Mouse (Mus musculus) left cerebral cortex, adult 2 months (tissue): ENCODE results near the gene St6galnac1. TPM values are rescaled to one million over a fixed set of nuclear protein-coding genes. Genes with fewer than 3 reads are reported as not detected.

Source experiments
- DNase-seq, 2 experiments: peaks; one replicate each; pipeline ENCODE4 v3.0.0; 2021 to 2022; ENCODE audit warnings: low spot score in 2 of 2, mixed read lengths in 1 of 2; ENCODE audit errors: extremely low spot score in 1 of 2
- H3K27ac ChIP-seq: fragments of 200-600 bp; 2 replicates; pipeline ENCODE4 v1.8.1; 2022
- H3K4me3 ChIP-seq: fragments of 200-600 bp; 2 replicates; pipeline ENCODE4 v1.8.1; 2022
- CTCF ChIP-seq: fragments of 200-600 bp; IDR thresholded peaks from 2 replicates; pipeline ENCODE4 v1.8.1; 2022; ENCODE audit warnings: antibody characterized with exemption, mild to moderate bottlenecking, moderate library complexity
- intact Hi-C: fragments of 180-260 bp; cut with DNase I; formaldehyde crosslinking; loops from one replicate; pipeline ENCODE4 v1.15.1; 2025
- total RNA-seq, 2 experiments: library from RNA; stranded (reverse); gene quantifications; 2 replicates each; pipeline ENCODE4 v1.2.3; 2021

Gene St6galnac1
- total RNA-seq, 2 experiments from 2014 or later: not detected

- intact Hi-C loops: loop anchor here (5.0 kb wide), 1 partner anchor 227 kb away; the partner anchor contains the start of gene Aanat
Observed at GRCm38 (mm10) chr11:116814076-116814883, 39.0 kb upstream of the St6galnac1 start.

GRCm38 (mm10) chr11:116813610-116814009, 38.3 kb upstream of the St6galnac1 start:
- no peak for DNase-seq
- TF ChIP-seq CTCF: no peak
- H3K27ac ChIP-seq: peak overlapping the region; percentile 64
- intact Hi-C loops: loop anchor here (5.0 kb wide), 1 partner anchor 226 kb away; the partner anchor contains the start of gene Aanat
- no peak overlapping the region for H3K4me3 ChIP-seq

More at GRCm38 (mm10) chr11:116814076-116814883, 39.0 kb upstream of the St6galnac1 start:
- TF ChIP-seq CTCF: no peak
- H3K27ac ChIP-seq: peak overlapping the region; percentile 64
- no peak for DNase-seq
- no peak overlapping the region for H3K4me3 ChIP-seq

GRCm38 (mm10) chr11:116812793-116813529, 37.7 kb upstream of the St6galnac1 start:
- no peak for TF ChIP-seq CTCF
- Histone ChIP-seq H3K27ac (no peak overlapping the region), H3K4me3 (no peak overlapping the region)
- no peak for DNase-seq
- intact Hi-C loops: loop anchor here (5.0 kb wide), 1 partner anchor 226 kb away; the partner anchor contains the start of gene Aanat

GRCm38 (mm10) chr11:116810983-116811901, 35.9 kb upstream of the St6galnac1 start:
- Histone ChIP-seq H3K4me3 (peak overlapping the region; percentile 43), H3K27ac (peak overlapping the region; percentile 84)
- intact Hi-C loops: loop anchor here (5.0 kb wide), 1 partner anchor 224 kb away; the partner anchor contains the start of gene Aanat
- DNase-seq: peak; percentile 75 to 79
- TF ChIP-seq CTCF: peak; percentile 14; the same call in 1 of the 2 replicates

DNA sequence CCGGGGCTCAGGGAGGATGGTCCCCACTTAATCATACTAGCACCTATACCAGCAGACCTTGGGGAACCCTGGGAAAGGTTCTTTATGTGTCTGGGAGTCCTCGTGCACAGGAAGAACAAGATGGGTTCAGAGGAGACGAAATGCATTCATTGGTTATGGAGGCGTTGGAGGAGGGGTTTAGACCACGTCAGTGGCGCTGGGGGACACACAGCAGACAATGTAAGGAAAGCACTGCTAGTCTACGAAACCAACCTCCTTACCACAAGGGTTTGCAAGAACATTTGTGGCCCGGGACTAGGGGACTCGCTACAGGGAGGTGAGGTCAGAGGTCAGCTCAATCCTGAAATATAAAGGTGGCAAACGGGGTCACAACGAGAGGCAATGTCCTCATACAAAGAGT, 35.2 kb upstream of the St6galnac1 start:
- Histone ChIP-seq H3K27ac (peak overlapping the region; percentile 84), H3K4me3 (no peak overlapping the region)
- intact Hi-C loops: loop anchor here (5.0 kb wide), 1 partner anchor 223 kb away; the partner anchor contains the start of gene Aanat
- DNase-seq: no peak
- TF ChIP-seq CTCF: no peak

DNA sequence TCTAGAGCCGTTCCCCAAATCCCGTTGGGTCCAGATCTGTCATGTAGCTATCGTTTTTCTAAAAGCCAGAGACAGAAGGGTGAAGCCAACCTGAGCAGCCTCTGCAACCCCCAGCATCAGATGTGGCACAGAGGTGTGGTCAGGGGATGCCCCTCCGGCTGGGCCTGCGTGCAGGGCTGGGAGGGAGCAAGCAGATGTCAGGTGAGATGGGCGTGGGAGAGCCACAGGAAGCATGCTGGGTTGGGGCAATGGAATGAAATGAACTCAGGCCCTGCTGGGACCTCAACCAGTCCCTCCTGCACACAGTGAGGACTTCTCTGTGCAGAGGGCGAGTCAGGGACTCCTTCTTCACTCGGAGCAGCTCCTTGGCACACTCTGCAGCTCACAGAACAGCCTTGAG, 34.2 kb upstream of the St6galnac1 start:
- DNase-seq: no peak

DNA sequence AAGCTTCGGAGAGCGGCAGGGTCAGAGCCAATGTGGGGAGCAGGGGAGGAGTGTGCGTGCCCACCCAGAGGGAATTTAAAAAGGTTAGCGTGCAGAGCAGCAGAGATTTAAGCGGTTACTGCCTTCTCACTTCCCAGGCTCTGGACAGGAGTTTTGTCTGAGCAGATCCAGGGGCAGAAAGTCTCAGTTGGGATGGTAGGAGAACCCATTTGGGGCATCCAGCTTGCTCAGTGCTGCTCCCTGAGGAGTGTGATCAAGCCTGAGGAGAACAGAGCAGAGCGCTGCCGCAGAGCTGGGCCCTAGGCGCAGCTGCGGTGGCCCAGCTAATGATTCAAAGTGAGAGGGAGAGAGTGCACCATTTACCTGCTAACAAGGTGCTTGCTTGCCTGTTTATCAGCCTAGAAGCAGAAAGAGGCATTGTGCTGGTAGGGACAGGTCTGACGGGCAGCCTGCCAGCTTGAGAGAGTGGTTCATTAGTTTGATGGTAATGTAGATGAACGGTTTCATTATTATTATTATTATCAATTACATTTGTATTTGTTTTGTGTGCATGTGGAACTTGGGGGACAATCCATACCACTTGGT, 33.6 kb upstream of the St6galnac1 start:
- DNase-seq: no peak
- no peak overlapping the region for H3K27ac ChIP-seq

More for the DNA sequence above, 34.2 kb upstream of the St6galnac1 start:
- TF ChIP-seq CTCF: no peak
- H3K4me3 ChIP-seq: no peak overlapping the region
- intact Hi-C loops: loop anchor here (2.0 to 10.0 kb wide), 2 partner anchors 167 to 305 kb away; no protein-coding TSS in a partner anchor
- H3K27ac ChIP-seq: no peak overlapping the region

GRCm38 (mm10) chr11:116807938-116808606, 32.8 kb upstream of the St6galnac1 start:
- DNase-seq: peak; percentile 78 to 86
- H3K4me3 ChIP-seq: no peak overlapping the region
- peak; percentile 90 for TF ChIP-seq CTCF
- intact Hi-C loops: loop anchor here (1.0 to 10.0 kb wide), 3 partner anchors 137 to 303 kb away; no protein-coding TSS in a partner anchor
- no peak overlapping the region for H3K27ac ChIP-seq

More for the DNA sequence above, 33.6 kb upstream of the St6galnac1 start:
- no peak overlapping the region for H3K4me3 ChIP-seq
- TF ChIP-seq CTCF: no peak
- intact Hi-C loops: loop anchor here (1.0 to 10.0 kb wide), 3 partner anchors 138 to 304 kb away; no protein-coding TSS in a partner anchor

DNA sequence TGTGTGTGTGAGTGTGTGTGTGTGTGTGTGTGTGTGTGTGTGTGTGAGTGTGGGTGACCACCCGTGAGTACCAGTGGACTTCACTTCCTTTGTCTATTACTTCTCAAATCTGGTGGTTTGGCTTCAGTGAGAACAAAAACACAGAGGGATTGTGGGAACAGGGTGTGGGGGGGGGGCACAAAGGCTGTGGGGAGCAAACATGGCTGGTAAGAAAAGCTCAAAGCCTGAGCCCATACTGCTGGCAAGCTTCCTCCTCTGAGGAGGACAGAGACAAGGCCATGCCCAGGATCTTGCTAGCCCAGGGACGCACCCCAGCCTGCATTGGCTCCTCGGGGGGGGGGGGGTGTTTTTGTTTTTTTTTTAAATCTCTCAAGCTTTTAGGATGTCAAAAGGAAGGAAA, 32.2 kb upstream of the St6galnac1 start:
- Histone ChIP-seq H3K27ac (no peak overlapping the region), H3K4me3 (no peak overlapping the region)
- intact Hi-C loops: loop anchor here (10.0 kb wide), 1 partner anchor 303 kb away; no protein-coding TSS in a partner anchor
- no peak for DNase-seq
- no peak for TF ChIP-seq CTCF

GRCm38 (mm10) chr11:116807116-116807515, 31.8 kb upstream of the St6galnac1 start:
- TF ChIP-seq CTCF: no peak
- DNase-seq: no peak
- Histone ChIP-seq H3K4me3 (no peak overlapping the region), H3K27ac (no peak overlapping the region)
- intact Hi-C loops: loop anchor here (10.0 kb wide), 1 partner anchor 302 kb away; no protein-coding TSS in a partner anchor
